Mouse (Mus musculus) liver, embryonic 15.5 days (tissue): ENCODE measurements at regions not wholly inside any gene's neighbourhood (a gene's known extent, or its start where the extent isn't known, plus 50 kb on each side); places are given as distances from the start of the nearest gene placed in this dataset.
"Not testable (repeated sequence)": the region's sequence is repeated elsewhere in the genome, so short reads cannot be mapped to it uniquely, and the experiment has no call there.

Experiments used
- ATAC-seq: fragments of 200-750 bp; cut with Nextera tagmentation; 2 replicates; pipeline ENCODE4 v1.8.0; 2017; ENCODE audit warnings: moderate number of reproducible peaks, mild to moderate bottlenecking, moderate library complexity; ENCODE audit not compliant: insufficient read depth
- H3K27ac ChIP-seq: fragments of 300-500 bp; sonication (generic); replicated peaks from 2 replicates; pipeline ENCODE4 v1.5.1; 2015; ENCODE audit warnings: mild to moderate bottlenecking, inconsistent platforms
- H3K27me3 ChIP-seq: fragments of 300-500 bp; sonication (generic); 2 replicates; pipeline ENCODE4 v1.6.1; 2015; ENCODE audit warnings: mild to moderate bottlenecking, inconsistent platforms
- H3K36me3 ChIP-seq: fragments of 300-500 bp; sonication (generic); replicated peaks from 2 replicates; pipeline ENCODE4 v1.6.1; 2015; ENCODE audit warnings: moderate library complexity, mild to moderate bottlenecking, inconsistent platforms
- H3K4me1 ChIP-seq: fragments of 300-500 bp; sonication (generic); replicated peaks from 2 replicates; pipeline ENCODE4 v1.6.1; 2015; ENCODE audit warnings: inconsistent platforms
- H3K4me2 ChIP-seq: fragments of 300-500 bp; sonication (generic); 2 replicates; pipeline ENCODE4 v1.6.1; 2015; ENCODE audit warnings: moderate library complexity, mild to moderate bottlenecking, inconsistent platforms
- H3K4me3 ChIP-seq: fragments of 300-500 bp; sonication (generic); replicated peaks from 2 replicates; pipeline ENCODE4 v1.5.1; 2015; ENCODE audit warnings: mild to moderate bottlenecking, inconsistent platforms
- H3K9ac ChIP-seq: fragments of 300-500 bp; sonication (generic); 2 replicates; pipeline ENCODE4 v1.6.1; 2015; ENCODE audit warnings: moderate library complexity, mild to moderate bottlenecking, inconsistent platforms
- H3K9me3 ChIP-seq: fragments of 300-500 bp; sonication (generic); replicated peaks from 2 replicates; pipeline ENCODE4 v1.6.1; 2016; ENCODE audit warnings: inconsistent platforms
- WGBS: fragments of 180-500 bp; shearing (Covaris S2); methylation state at CpG from one replicate; pipeline ENCODE4 v1.1.7; 2015; ENCODE audit warnings: mixed read lengths; ENCODE audit not compliant: insufficient replicate concordance; 5-methylcytosine and 5-hydroxymethylcytosine counted together

DNA sequence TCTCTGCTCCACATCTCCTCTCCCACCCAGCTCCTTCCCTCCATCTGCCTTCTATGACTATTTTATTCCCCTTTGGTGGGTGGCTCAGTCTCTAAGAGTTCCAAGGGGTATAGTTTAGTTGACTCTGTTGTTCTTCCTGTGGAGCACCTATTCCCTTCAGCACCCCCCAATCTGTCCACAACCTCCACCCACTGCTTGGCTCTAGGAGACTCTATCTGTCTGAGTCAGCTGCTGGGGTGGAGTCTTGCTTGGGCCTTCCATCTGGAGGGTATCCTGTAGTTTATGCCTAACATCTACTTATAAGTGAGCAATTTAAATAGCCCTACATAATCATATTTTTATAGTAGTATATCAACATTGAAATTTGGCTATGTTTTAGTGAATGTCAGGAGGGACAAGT, 434.0 kb upstream of the Amot start:
- not testable (repeated sequence) for H3K4me1 ChIP-seq, H3K36me3 ChIP-seq, H3K9ac ChIP-seq, H3K4me2 ChIP-seq, H3K27ac ChIP-seq, H3K27me3 ChIP-seq, H3K9me3 ChIP-seq, H3K4me3 ChIP-seq
- ATAC-seq, result peak; percentile 86

DNA sequence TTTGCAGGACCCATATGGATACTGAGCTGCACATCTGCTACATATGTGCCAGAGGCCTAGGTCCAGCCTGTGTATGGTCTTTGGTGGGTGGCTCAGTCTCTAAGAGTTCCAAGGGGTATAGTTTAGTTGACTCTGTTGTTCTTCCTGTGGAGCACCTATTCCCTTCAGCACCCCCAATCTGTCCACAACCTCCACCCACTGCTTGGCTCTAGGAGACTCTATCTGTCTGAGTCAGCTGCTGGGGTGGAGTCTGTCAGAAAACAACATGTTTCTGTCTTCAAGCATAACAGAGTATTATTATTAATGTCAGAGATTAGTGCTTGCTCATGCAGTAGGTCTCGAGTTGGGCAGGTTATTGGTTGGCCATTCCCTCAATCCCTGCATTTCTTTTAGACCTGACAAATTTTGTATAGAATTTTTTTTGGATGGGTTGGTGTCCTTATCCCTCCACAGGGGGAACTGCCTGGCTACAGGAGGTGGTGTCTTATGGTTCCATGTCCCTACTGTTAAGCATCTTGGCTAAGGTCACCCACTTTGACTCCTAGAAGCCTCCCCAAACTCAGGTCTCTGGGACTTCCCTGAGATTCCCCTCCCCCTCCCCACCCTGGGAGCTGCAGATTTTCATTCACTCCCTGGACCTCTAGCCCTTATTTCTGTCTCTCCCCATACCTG, 433.4 kb upstream of the Amot start:
- Histone ChIP-seq H3K4me1 (no peaks in the 10 kb centered on the region), H3K9me3 (no peaks in the 10 kb centered on the region), H3K27me3 (no peaks in the 10 kb centered on the region), H3K27ac (no peak overlapping the region), H3K4me3 (no peak overlapping the region), H3K9ac (no peak overlapping the region), H3K36me3 (no peaks in the 10 kb centered on the region), H3K4me2 (no peak overlapping the region)
- peak; percentile 86 for ATAC-seq
- WGBS, result 36% methylated on average over 1 of the region's 1 CpGs
